ENCODE assay signal across 16 mouse cellular contexts in genomic region chr13:23681990-23682582, GRCm38 (mm10). TPM values are rescaled to one million over a fixed set of nuclear protein-coding genes. Genes with fewer than 3 reads are reported as not detected.
A peak's percentile ranks its signal among the peaks of the same experiment; 100 is the strongest.
DNase-seq lines count a peak whose midpoint lies in the region; ATAC-seq lines count a peak whose summit lies in the region.
"Had no signal": no experiment of that assay in that cellular context is flagged by ENCODE, and none has a peak within 500 bp of the region (broad histone marks: within the 10 kb centered on the region; RNA-seq: fewer than 3 reads in every experiment).

No protein-coding gene starts in this region.

- peak; percentile 7 for DNase-seq in hindbrain, embryonic 10.5 days (ENCODE audit: low spot score)
- DNase-seq in 3T3-L1 (ENCODE audit: low read depth, low spot score): peak; percentile 47
- DNase-seq in embryonic facial prominence, embryonic 10.5 days (ENCODE audit: low spot score): no peak
- DNase-seq in layer of hippocampus, postnatal 36 days: no peak
- DNase-seq in thymus, postnatal 4 days: no peak
- DNase-seq in layer of hippocampus, adult 11-12 months (ENCODE audit: low spot score): no peak
- DNase-seq: cerebellum, adult 2 months; kidney, postnatal 14 days; right cerebral cortex, postnatal 25 days; thymus, adult 18-20 months had no signal

- peak overlapping the region; percentile 52 for H3K4me3 ChIP-seq in hindbrain, embryonic 10.5 days
- no peak overlapping the region for H3K4me3 ChIP-seq in hindbrain, embryonic 12.5 days
- H3K4me3 ChIP-seq in embryonic facial prominence, embryonic 10.5 days: peak overlapping the region; percentile 56; the same call in 1 of the 2 replicates
- no peak overlapping the region for H3K4me3 ChIP-seq in limb, embryonic 12.5 days (replicated peaks)

- no peak overlapping the region for H3K4me2 ChIP-seq in hindbrain, embryonic 12.5 days (replicated peaks)
- peak overlapping the region; percentile 57 for H3K4me2 ChIP-seq in limb, embryonic 12.5 days

- H3K9me3 ChIP-seq in hindbrain, embryonic 10.5 days: no peaks in the 10 kb centered on the region
- no peaks in the 10 kb centered on the region for H3K9me3 ChIP-seq in hindbrain, embryonic 12.5 days (replicated peaks)
- H3K9me3 ChIP-seq in embryonic facial prominence, embryonic 10.5 days: no peaks in the 10 kb centered on the region
- H3K9me3 ChIP-seq in limb, embryonic 12.5 days: no peaks in the 10 kb centered on the region
- H3K9me3 ChIP-seq: limb, embryonic 15.5 days had no signal

- no peak overlapping the region for H3K9ac ChIP-seq in hindbrain, embryonic 12.5 days
- no peak overlapping the region for H3K9ac ChIP-seq in limb, embryonic 12.5 days (replicated peaks)

- H3K36me3 ChIP-seq in hindbrain, embryonic 10.5 days: no peaks in the 10 kb centered on the region
- no peaks in the 10 kb centered on the region for H3K36me3 ChIP-seq in hindbrain, embryonic 12.5 days
- H3K36me3 ChIP-seq in embryonic facial prominence, embryonic 10.5 days (replicated peaks): no peaks in the 10 kb centered on the region
- H3K36me3 ChIP-seq in limb, embryonic 12.5 days: no peaks in the 10 kb centered on the region
- H3K36me3 ChIP-seq: limb, embryonic 15.5 days had no signal

- no peaks in the 10 kb centered on the region for H3K27me3 ChIP-seq in hindbrain, embryonic 10.5 days (ENCODE audit: insufficient read depth, poor library complexity, severe bottlenecking)
- no peaks in the 10 kb centered on the region for H3K27me3 ChIP-seq in hindbrain, embryonic 12.5 days
- H3K27me3 ChIP-seq in embryonic facial prominence, embryonic 10.5 days (replicated peaks; ENCODE audit: low read depth, poor library complexity, severe bottlenecking): no peaks in the 10 kb centered on the region
- H3K27me3 ChIP-seq in limb, embryonic 12.5 days: no peaks in the 10 kb centered on the region
- H3K27me3 ChIP-seq: limb, embryonic 15.5 days had no signal

- ATAC-seq in hindbrain, embryonic 12.5 days (ENCODE audit: low FRiP score): no peak
- no peak for ATAC-seq in limb, embryonic 12.5 days (ENCODE audit: insufficient number of reproducible peaks, insufficient read depth, low FRiP score, low TSS enrichment, low read depth)

- H3K4me1 ChIP-seq in hindbrain, embryonic 10.5 days (replicated peaks): peaks cover 26% of the 10 kb centered on the region
- H3K4me1 ChIP-seq in hindbrain, embryonic 12.5 days: peaks cover 17% of the 10 kb centered on the region
- H3K4me1 ChIP-seq in embryonic facial prominence, embryonic 10.5 days: peaks cover 23% of the 10 kb centered on the region
- H3K4me1 ChIP-seq in limb, embryonic 12.5 days (replicated peaks): peaks cover 15% of the 10 kb centered on the region

- WGBS in hindbrain, embryonic 10.5 days: 84% methylated on average over 6 of the region's 6 CpGs
- 87% methylated on average over 6 of the region's 6 CpGs for WGBS in hindbrain, embryonic 12.5 days
- WGBS in embryonic facial prominence, embryonic 10.5 days: 86% methylated on average over 6 of the region's 6 CpGs
- WGBS in limb, embryonic 12.5 days: 93% methylated on average over 6 of the region's 6 CpGs

- H3K27ac ChIP-seq in hindbrain, embryonic 10.5 days: peak overlapping the region; percentile 88; the same call in 1 of the 2 replicates
- no peak overlapping the region for H3K27ac ChIP-seq in hindbrain, embryonic 12.5 days
- H3K27ac ChIP-seq in embryonic facial prominence, embryonic 10.5 days (replicated peaks): peak overlapping the region; percentile 86
- peak overlapping the region; percentile 94 for H3K27ac ChIP-seq in limb, embryonic 12.5 days

RNA-seq across cellular contexts. Expression of gene Hist1h2ac, which starts 1.7 kb away (rescaled TPM):
- 0.80 and 1.2 TPM in 2 replicates for polyA plus RNA-seq in hindbrain, embryonic 10.5 days (2016; fragmentation: Nextera tagmentation; extraction: Ambion mirVana)
- 0.72 and 0.93 TPM in 2 replicates for polyA plus RNA-seq in hindbrain, embryonic 12.5 days (2016; fragmentation: Nextera tagmentation; extraction: Ambion mirVana)
- polyA plus RNA-seq in embryonic facial prominence, embryonic 10.5 days (2016; fragmentation: Nextera tagmentation; extraction: Ambion mirVana): 0.91 and 1.3 TPM in 2 replicates
- 1.1 and 1.3 TPM in 2 replicates for polyA plus RNA-seq in limb, embryonic 12.5 days (2016; fragmentation: Nextera tagmentation; extraction: Ambion mirVana)
- 1 to 10 TPM; 2.7 to 3.5 TPM for total RNA-seq in layer of hippocampus, postnatal 36 days (2021)

RNA-seq across cellular contexts. Expression of gene Hist1h2bc, which starts 1.9 kb away (rescaled TPM):
- 23.1 and 26.2 TPM in 2 replicates for polyA plus RNA-seq in hindbrain, embryonic 10.5 days (2016; fragmentation: Nextera tagmentation; extraction: Ambion mirVana)
- 25.1 and 26.1 TPM in 2 replicates for polyA plus RNA-seq in hindbrain, embryonic 12.5 days (2016; fragmentation: Nextera tagmentation; extraction: Ambion mirVana)
- polyA plus RNA-seq in embryonic facial prominence, embryonic 10.5 days (2016; fragmentation: Nextera tagmentation; extraction: Ambion mirVana): 19.0 and 20.3 TPM in 2 replicates
- polyA plus RNA-seq in limb, embryonic 12.5 days (2016; fragmentation: Nextera tagmentation; extraction: Ambion mirVana): 29.3 and 33.7 TPM in 2 replicates
- total RNA-seq in layer of hippocampus, postnatal 36 days (2021): 10 to 100 TPM; 50.8 to 57.7 TPM

RNA-seq across cellular contexts. Expression of gene Hist1h1t, which starts 13.5 kb away (rescaled TPM):
- polyA plus RNA-seq in hindbrain, embryonic 10.5 days (2016; fragmentation: Nextera tagmentation; extraction: Ambion mirVana): not detected in 2 replicates
- not detected in 2 replicates for polyA plus RNA-seq in hindbrain, embryonic 12.5 days (2016; fragmentation: Nextera tagmentation; extraction: Ambion mirVana)
- polyA plus RNA-seq in embryonic facial prominence, embryonic 10.5 days (2016; fragmentation: Nextera tagmentation; extraction: Ambion mirVana): 0.28 TPM in 1 of 2 replicates, not detected in the other
- polyA plus RNA-seq in limb, embryonic 12.5 days (2016; fragmentation: Nextera tagmentation; extraction: Ambion mirVana): not detected in 2 replicates
- not detected for total RNA-seq in layer of hippocampus, postnatal 36 days (2021)
- total RNA-seq: adrenal gland, adult 18-20 months; gastrocnemius, adult 18-20 months; heart, postnatal 25 days had no signal
- polyA plus RNA-seq: cerebellum, adult 2 months; limb, embryonic 15.5 days had no signal

RNA-seq across cellular contexts. Expression of gene Hist1h4c, which starts 16.2 kb away (rescaled TPM):
- polyA plus RNA-seq in hindbrain, embryonic 10.5 days (2016; fragmentation: Nextera tagmentation; extraction: Ambion mirVana): 5.4 TPM in 2 replicates
- polyA plus RNA-seq in hindbrain, embryonic 12.5 days (2016; fragmentation: Nextera tagmentation; extraction: Ambion mirVana): 3.6 and 4.2 TPM in 2 replicates
- 6.6 and 6.8 TPM in 2 replicates for polyA plus RNA-seq in embryonic facial prominence, embryonic 10.5 days (2016; fragmentation: Nextera tagmentation; extraction: Ambion mirVana)
- polyA plus RNA-seq in limb, embryonic 12.5 days (2016; fragmentation: Nextera tagmentation; extraction: Ambion mirVana): 13.4 and 18.4 TPM in 2 replicates
- 10 to 100 TPM; 95.4 to 98.7 TPM for total RNA-seq in layer of hippocampus, postnatal 36 days (2021)

RNA-seq across cellular contexts. Expression of gene Hfe, which starts 28.6 kb away (rescaled TPM):
- 3.2 and 3.5 TPM in 2 replicates for polyA plus RNA-seq in hindbrain, embryonic 10.5 days (2016; fragmentation: Nextera tagmentation; extraction: Ambion mirVana)
- polyA plus RNA-seq in hindbrain, embryonic 12.5 days (2016; fragmentation: Nextera tagmentation; extraction: Ambion mirVana): 4.9 and 5.2 TPM in 2 replicates
- 1.5 and 2.0 TPM in 2 replicates for polyA plus RNA-seq in embryonic facial prominence, embryonic 10.5 days (2016; fragmentation: Nextera tagmentation; extraction: Ambion mirVana)
- polyA plus RNA-seq in limb, embryonic 12.5 days (2016; fragmentation: Nextera tagmentation; extraction: Ambion mirVana): 3.8 and 4.2 TPM in 2 replicates
- 1 to 10 TPM; 1.7 to 3.0 TPM for total RNA-seq in layer of hippocampus, postnatal 36 days (2021)

Comparison
In these comparisons a context has a peak if more than half of its experiments do, and no peak if none do; other contexts are left out.
1. H3K4me3 ChIP-seq: peak in hindbrain, embryonic 10.5 days (single experiment) and embryonic facial prominence, embryonic 10.5 days (single experiment); none in hindbrain, embryonic 12.5 days (single experiment) and limb, embryonic 12.5 days (single experiment).
2. DNase-seq: peak in hindbrain, embryonic 10.5 days (single experiment) and 3T3-L1 (single experiment); none in embryonic facial prominence, embryonic 10.5 days (single experiment), layer of hippocampus, postnatal 36 days (0 of 2), thymus, postnatal 4 days (single experiment) and layer of hippocampus, adult 11-12 months (single experiment).